Mouse (Mus musculus) cerebellum, adult 2 months (tissue): Measurements from ENCODE around the gene Olfr980. TPM values are rescaled to one million over a fixed set of nuclear protein-coding genes. Genes with fewer than 3 reads are reported as not detected.
"Not testable (repeated sequence)": the region's sequence is repeated elsewhere in the genome, so short reads cannot be mapped to it uniquely, and the experiment has no call there.

Experiments
- DNase-seq, 2 experiments: peaks; one replicate each; pipeline ENCODE4 v3.0.0; 2021
- H3K27ac ChIP-seq: fragments of 200-500 bp; 2 replicates; pipeline ENCODE4 v1.5.1; 2012; ENCODE audit warnings: low read length, control low read depth, inconsistent platforms; ENCODE audit not compliant: insufficient read depth
- H3K27me3 ChIP-seq: fragments of 200-500 bp; 2 replicates; pipeline ENCODE4 v1.6.1; 2012; ENCODE audit warnings: inconsistent platforms, mild to moderate bottlenecking, low read length, moderate library complexity; ENCODE audit not compliant: control insufficient read depth, insufficient read depth
- H3K4me1 ChIP-seq: fragments of 200-500 bp; 2 replicates; pipeline ENCODE4 v1.6.1; 2011; ENCODE audit warnings: low read length; ENCODE audit not compliant: control insufficient read depth, insufficient read depth
- H3K4me3 ChIP-seq: fragments of 200-500 bp; replicated peaks from 2 replicates; pipeline ENCODE3; 2011; ENCODE audit warnings: mild to moderate bottlenecking, low read depth, low read length, control low read depth; ENCODE audit not compliant: insufficient read depth
- CTCF ChIP-seq: fragments of 200-500 bp; IDR thresholded peaks from 2 replicates; pipeline ENCODE4 v1.5.1; 2011; ENCODE audit warnings: low read depth, mild to moderate bottlenecking, control low read depth, low read length, moderate library complexity, borderline replicate concordance; ENCODE audit not compliant: insufficient read depth
- POLR2A ChIP-seq: fragments of 200-500 bp; IDR thresholded peaks from 2 replicates; pipeline ENCODE4 v1.6.1; 2011; ENCODE audit warnings: low read length, control low read depth, borderline replicate concordance; ENCODE audit not compliant: insufficient read depth
- WGBS: fragments of 180-500 bp; shearing (Covaris S2); methylation state at CpG from one replicate; pipeline ENCODE4 v1.1.7; 2018; 5-methylcytosine and 5-hydroxymethylcytosine counted together
- polyA plus RNA-seq: library from polyadenylated mRNA; depleted of rRNA; stranded (reverse); fragments of >200 nt; gene quantifications from 2 replicates; pipeline ENCODE4 v1.2.3, GENCODE M21; 2012; rRNA removed

Gene Olfr980
- not detected in 2 replicates for polyA plus RNA-seq

DNA sequence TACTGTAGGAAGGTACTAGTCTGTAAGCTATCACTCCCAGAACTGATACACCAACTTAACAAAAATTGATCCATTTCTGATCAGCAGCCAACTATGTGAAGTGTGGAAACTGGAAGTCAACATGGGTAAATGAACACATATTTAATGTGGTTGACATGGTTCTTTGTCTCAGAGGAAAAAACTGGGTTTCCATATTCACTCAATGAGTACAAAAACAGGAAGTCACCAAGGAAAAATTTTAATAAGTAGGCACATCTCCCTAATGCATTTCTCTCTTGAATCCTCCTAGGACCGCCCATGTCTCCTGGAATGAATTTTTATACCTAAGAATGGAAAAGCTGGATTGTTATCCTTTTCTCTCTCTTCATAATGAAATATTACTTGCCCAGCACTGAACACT is at the start of gene Olfr980:
Gene Olfr980 (minus strand): TSS at position 101 of the 400 bp plus-strand sequence.
- no peak within 1 kb of the TSS for H3K4me3 ChIP-seq
- DNase-seq = no peak
- no peak for TF ChIP-seq CTCF
- TF ChIP-seq POLR2A = no peak
- H3K27me3 ChIP-seq = no peaks in the 10 kb centered on the region
- H3K27ac ChIP-seq = no peak within 1 kb of the TSS
- 82% methylated on average over 1 of the region's 1 CpGs for WGBS
- no peaks in the 10 kb centered on the region for H3K4me1 ChIP-seq

DNA sequence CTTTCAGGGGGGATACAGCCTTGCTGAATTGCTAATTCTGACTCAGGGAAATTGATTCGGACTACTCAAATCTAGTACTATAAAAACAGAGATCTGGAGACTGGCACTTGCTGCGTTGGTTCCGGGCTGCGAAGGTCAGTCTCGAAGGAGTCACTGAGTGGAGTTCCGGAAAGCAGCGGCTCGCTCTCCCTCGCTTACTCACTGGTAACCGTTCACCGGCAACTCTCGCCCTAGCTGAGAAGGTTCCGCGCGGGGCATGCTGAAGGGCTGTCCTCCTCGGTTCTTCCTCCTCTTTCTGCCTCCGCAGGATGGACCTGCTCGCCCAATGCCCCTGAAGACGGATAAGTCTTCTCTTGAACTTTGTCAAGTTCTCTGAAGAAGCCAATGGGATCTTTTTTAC is 40.8 kb upstream of the Olfr980 start:
- DNase-seq = no peak
- no peak for TF ChIP-seq POLR2A
- TF ChIP-seq CTCF = no peak
- Histone ChIP-seq H3K4me3 (no peak overlapping the region), H3K27ac (no peak overlapping the region), H3K27me3 (no peaks in the 10 kb centered on the region), H3K4me1 (no peaks in the 10 kb centered on the region)
- 93% methylated on average over 19 of the region's 19 CpGs for WGBS

DNA sequence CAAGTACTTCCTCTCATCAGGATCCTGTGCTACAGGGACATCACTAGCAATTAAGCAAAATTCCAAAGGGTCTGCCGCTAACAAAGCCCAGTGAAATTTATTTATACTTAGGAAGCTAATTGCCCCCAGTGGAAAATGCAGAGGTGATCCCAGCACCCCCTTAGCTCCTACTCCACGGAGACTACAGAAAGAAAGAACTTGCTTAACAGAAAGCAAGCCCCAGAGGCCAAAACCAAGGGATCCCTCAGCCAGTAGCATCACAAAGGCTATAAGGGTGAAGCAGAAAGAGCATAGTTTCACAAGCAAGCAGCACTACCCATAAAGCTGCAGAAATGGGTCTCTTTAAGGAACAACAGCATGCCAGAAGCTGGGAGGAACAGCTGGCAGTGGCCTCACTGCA is 11.8 kb upstream of the Olfr980 start, which contains the start of gene Olfr981:
Gene Olfr981 (plus strand): TSS at position 301 of the 400 bp plus-strand sequence.
- 75% methylated on average over 2 of the region's 2 CpGs for WGBS
- Histone ChIP-seq H3K27ac (no peak within 1 kb of the TSS), H3K27me3 (no peaks in the 10 kb centered on the region), H3K4me3 (no peak within 1 kb of the TSS), H3K4me1 (no peaks in the 10 kb centered on the region)
- no peak for DNase-seq
- no peak for TF ChIP-seq CTCF
- TF ChIP-seq POLR2A = no peak

DNA sequence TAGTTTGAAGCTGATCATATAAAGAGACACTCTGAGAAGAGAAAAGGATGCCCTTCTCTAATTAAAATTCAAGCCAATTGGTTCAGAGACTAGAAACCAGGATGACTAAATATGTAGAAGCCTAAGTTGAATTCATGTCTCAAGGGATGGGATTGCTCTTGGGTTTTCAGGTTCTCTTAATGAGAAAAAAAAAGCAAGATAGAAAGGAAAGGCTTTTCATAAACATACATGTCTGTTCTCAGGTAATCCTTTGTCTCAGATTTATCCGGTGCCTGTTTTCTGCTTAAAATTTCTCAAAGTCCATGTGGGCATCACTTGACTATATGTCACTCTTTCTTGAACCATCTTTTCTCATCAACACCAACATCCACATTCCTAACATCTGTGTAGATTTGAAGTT is 6.0 kb downstream of the Olfr980 start, which contains the start of gene Olfr979:
Gene Olfr979 (minus strand): TSS at position 101 of the 400 bp plus-strand sequence.
- DNase-seq = no peak
- Histone ChIP-seq H3K27ac (no peak within 1 kb of the TSS), H3K4me3 (no peak within 1 kb of the TSS), H3K4me1 (no peaks in the 10 kb centered on the region), H3K27me3 (no peaks in the 10 kb centered on the region)
- WGBS = 100% methylated on average over 1 of the region's 1 CpGs
- TF ChIP-seq CTCF (no peak), POLR2A (no peak)

DNA sequence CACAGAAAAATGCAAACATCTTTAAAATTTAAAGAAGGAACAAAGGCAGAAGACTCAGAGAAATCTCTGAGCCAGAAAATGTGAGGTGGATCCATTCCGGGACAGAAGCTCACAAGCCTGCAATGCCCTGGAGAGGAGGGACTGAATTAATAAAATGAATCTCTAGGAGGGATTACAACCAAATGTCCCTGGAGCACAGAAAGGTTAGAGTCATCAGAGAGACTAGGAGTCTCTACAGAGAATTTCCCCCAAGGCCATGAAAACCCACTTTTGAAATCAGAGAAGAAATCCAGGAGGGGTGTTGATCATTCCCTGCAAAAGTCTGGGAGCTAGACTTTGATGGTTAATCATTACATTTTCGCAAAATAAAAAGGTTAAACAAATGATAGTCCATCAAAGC is 17.6 kb downstream of the Olfr980 start, which contains the start of gene Olfr978:
Gene Olfr978 (plus strand): TSS at position 301 of the 400 bp plus-strand sequence.
- TF ChIP-seq CTCF (no peak), POLR2A (no peak)
- WGBS = 80% methylated on average over 2 of the region's 2 CpGs
- Histone ChIP-seq H3K27me3 (no peaks in the 10 kb centered on the region), H3K4me1 (no peaks in the 10 kb centered on the region), H3K27ac (no peak within 1 kb of the TSS), H3K4me3 (no peak within 1 kb of the TSS)
- no peak for DNase-seq

DNA sequence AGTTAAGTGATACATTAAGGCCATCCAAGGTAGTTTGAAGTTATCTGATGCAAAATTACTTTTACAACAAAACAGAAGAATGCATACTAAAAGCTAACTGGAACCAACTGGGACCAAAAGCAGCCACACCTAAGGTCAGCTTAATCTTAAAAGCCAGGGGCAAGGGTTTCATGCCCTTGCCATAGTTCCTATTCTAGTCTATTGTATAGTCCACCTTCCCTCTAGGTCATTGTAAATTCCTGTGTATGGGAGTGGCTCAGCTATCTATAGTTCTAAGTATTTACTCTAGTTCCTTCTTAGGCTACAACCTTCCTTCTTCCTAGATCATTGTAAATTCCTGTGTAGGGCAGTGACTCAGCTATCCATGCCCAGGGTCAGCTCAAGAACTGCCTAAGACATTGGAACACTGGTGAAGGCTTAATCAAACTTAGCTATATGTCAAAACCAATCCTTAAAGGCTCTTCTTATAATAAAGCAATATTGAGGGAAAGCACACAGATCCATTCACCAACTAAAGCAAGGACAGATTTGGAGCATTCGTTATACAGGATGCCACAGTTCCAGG is 32.7 kb downstream of the Olfr980 start:
- not testable (repeated sequence) for H3K4me3 ChIP-seq, H3K27me3 ChIP-seq, H3K27ac ChIP-seq, DNase-seq, H3K4me1 ChIP-seq
- WGBS = 85% methylated on average over 1 of the region's 1 CpGs

DNA sequence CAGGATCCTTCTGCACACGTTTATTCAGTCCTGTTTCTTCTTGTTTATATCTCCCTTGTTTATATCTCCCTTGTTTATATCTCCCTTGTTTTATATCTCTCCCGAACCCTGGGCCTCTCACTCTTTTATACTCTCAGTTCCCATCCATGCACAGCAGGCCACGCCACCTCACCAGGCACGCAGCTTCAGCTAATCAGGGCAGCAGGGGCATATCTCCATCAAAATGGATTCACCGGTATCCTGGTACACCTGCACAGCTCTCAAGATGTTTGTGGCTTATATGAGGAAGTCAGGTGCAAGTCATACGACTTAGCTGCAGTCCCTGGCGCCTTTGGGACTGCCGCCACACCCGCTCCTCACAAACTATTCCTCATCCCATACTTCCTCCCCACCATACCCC is 48.3 kb downstream of the Olfr980 start, which contains the start of gene Olfr976:
Gene Olfr976 (minus strand): TSS at position 101 of the 400 bp plus-strand sequence.
- H3K4me1 ChIP-seq = not testable (repeated sequence)

More for the DNA sequence above, 48.3 kb downstream of the Olfr980 start, which contains the start of gene Olfr976:
- not testable (repeated sequence) for H3K27me3 ChIP-seq, H3K27ac ChIP-seq, H3K4me3 ChIP-seq, DNase-seq
- 78% methylated on average over 7 of the region's 9 CpGs for WGBS

Other genes with a start within 250 kb of the Olfr980 start
- not detected in 2 replicates for gene Olfr968, start 226.3 kb downstream of the Olfr980 start, polyA plus RNA-seq
- not detected in 2 replicates for gene Olfr969, start 218.6 kb downstream of the Olfr980 start, polyA plus RNA-seq
- gene Olfr970, start 200.7 kb downstream of the Olfr980 start, polyA plus RNA-seq = not detected in 2 replicates
- gene Olfr971, start 172.7 kb downstream of the Olfr980 start, polyA plus RNA-seq = not detected in 2 replicates
- gene Olfr972, start 143.2 kb downstream of the Olfr980 start, polyA plus RNA-seq = not detected in 2 replicates
- not detected in 2 replicates for gene Olfr229, start 102.2 kb downstream of the Olfr980 start, polyA plus RNA-seq
- not detected in 2 replicates for gene Olfr974, start 72.1 kb downstream of the Olfr980 start, polyA plus RNA-seq
- not detected in 2 replicates for gene Olfr975, start 57.5 kb downstream of the Olfr980 start, polyA plus RNA-seq
- not detected in 2 replicates for gene Olfr976, start 48.4 kb downstream of the Olfr980 start, polyA plus RNA-seq
- not detected in 2 replicates for gene Olfr978, start 17.5 kb downstream of the Olfr980 start, polyA plus RNA-seq
- not detected in 2 replicates for gene Olfr979, start 6.1 kb downstream of the Olfr980 start, polyA plus RNA-seq
- gene Olfr981, start 11.9 kb upstream of the Olfr980 start, polyA plus RNA-seq = not detected in 2 replicates
- gene Olfr982, start 64.2 kb upstream of the Olfr980 start, polyA plus RNA-seq = not detected in 2 replicates
- gene Olfr983, start 84.0 kb upstream of the Olfr980 start, polyA plus RNA-seq = not detected in 2 replicates
- gene Olfr984, start 104.6 kb upstream of the Olfr980 start, polyA plus RNA-seq = not detected in 2 replicates
- gene Olfr985, start 120.6 kb upstream of the Olfr980 start, polyA plus RNA-seq = 0.10 TPM in 1 of 2 replicates, not detected in the other
- not detected in 2 replicates for gene Tmem225, start 138.5 kb upstream of the Olfr980 start, polyA plus RNA-seq
- gene Olfr986, start 171.3 kb upstream of the Olfr980 start, polyA plus RNA-seq = not detected in 2 replicates
- gene Zfp202, start 182.7 kb upstream of the Olfr980 start, polyA plus RNA-seq = 2.8 TPM in 2 replicates